Comparison of ENCODE assay signal across 8 mouse cellular contexts in genomic region chr4:44776651-44777050, GRCm38 (mm10). TPM values are rescaled to one million over a fixed set of nuclear protein-coding genes. Genes with fewer than 3 reads are reported as not detected.
A peak's percentile ranks its signal among the peaks of the same experiment; 100 is the strongest.
DNase-seq lines count a peak whose midpoint lies in the region; ATAC-seq lines count a peak whose summit lies in the region.

No protein-coding gene starts in this region.

- DNase-seq in cerebellum, adult 11-12 months = peak; percentile 24
- DNase-seq in cerebellum, adult 8-10 months = no peak
- peak; percentile 50 for DNase-seq in layer of hippocampus, adult 9-11 months
- no peak for DNase-seq in layer of hippocampus, adult 9-10 months (ENCODE audit: low spot score)
- peak; percentile 19 to 20 for DNase-seq in cerebellum, postnatal 36 days
- peak; percentile 42 to 69 for DNase-seq in kidney, postnatal 36 days

- ATAC-seq in megakaryocyte-erythroid progenitor cell, adult 5-6 weeks (replicated peaks; ENCODE audit: low FRiP score, low TSS enrichment, poor library complexity, severe bottlenecking) = no peak
- ATAC-seq in granulocyte monocyte progenitor cell, adult 5-6 weeks (replicated peaks; ENCODE audit: poor library complexity, severe bottlenecking) = no peak

RNA-seq across cellular contexts. Expression of gene Zcchc7, which starts 21.0 kb away (rescaled TPM):
- 54.4 and 56.6 TPM in 2 replicates for total RNA-seq in megakaryocyte-erythroid progenitor cell, adult 5-6 weeks (2014; fragmentation: Nextera tagmentation)
- total RNA-seq in megakaryocyte-erythroid progenitor cell, adult 5-6 weeks (2017) = 150 and 199 TPM in 2 replicates
- total RNA-seq in granulocyte monocyte progenitor cell, adult 5-6 weeks (2014; fragmentation: Nextera tagmentation) = 42.2 and 52.4 TPM in 2 replicates
- 64.3 and 97.0 TPM in 2 replicates for total RNA-seq in granulocyte monocyte progenitor cell, adult 5-6 weeks (2017)

Comparison
In these comparisons a context has a peak if more than half of its experiments do, and no peak if none do; other contexts are left out.
1. DNase-seq: peak in cerebellum, adult 11-12 months (single experiment), layer of hippocampus, adult 9-11 months (single experiment), cerebellum, postnatal 36 days (2 of 2) and kidney, postnatal 36 days (2 of 2); none in cerebellum, adult 8-10 months (single experiment) and layer of hippocampus, adult 9-10 months (single experiment).